Mouse (Mus musculus): ENCODE measurements at regions not wholly inside any gene's neighbourhood (a gene's known extent, or its start where the extent isn't known, plus 50 kb on each side); places are given as distances from the start of the nearest gene placed in this dataset.

GRCm38 (mm10) chr13:71690069-71690817 lies 273.3 kb downstream of the Irx1 start:
- Histone ChIP-seq H3K27ac (ENCODE audit: low read depth) (no peak overlapping the region), H3K27me3 (ENCODE audit: insufficient read depth, low read length) (no peaks in the 10 kb centered on the region), H3K4me3 (ENCODE audit: low read depth, low read length) (no peak overlapping the region), H3K4me2 (ENCODE audit: low read depth, low read length) (no peak overlapping the region), H3K9ac (replicated peaks) (no peak overlapping the region), H3K9me3 (ENCODE audit: low read length) (no peaks in the 10 kb centered on the region), H3K36me3 (replicated peaks; ENCODE audit: insufficient read depth, low read length) (no peaks in the 10 kb centered on the region), H3K4me1 (ENCODE audit: insufficient read depth) (no peaks in the 10 kb centered on the region)
- no peak for ATAC-seq
- WGBS (ENCODE audit: insufficient replicate concordance) = 32% methylated on average over 20 of the region's 20 CpGs
- TF ChIP-seq CTCF (IDR thresholded peaks at IDR 0.05; ENCODE audit: low read depth) (no peak), EP300 (IDR thresholded peaks at IDR 0.05; ENCODE audit: low read depth) (no peak)
- DNase-seq = no peak

GRCm38 (mm10) chr13:71689187-71689586 lies 274.3 kb downstream of the Irx1 start:
- no peak overlapping the region for H3K4me3 ChIP-seq (ENCODE audit: low read depth, low read length)
- ATAC-seq (no peak), DNase-seq (no peak)
- no peak overlapping the region for H3K4me2 ChIP-seq (ENCODE audit: low read depth, low read length)
- 47% methylated on average over 9 of the region's 9 CpGs for WGBS (ENCODE audit: insufficient replicate concordance)
- no peak overlapping the region for H3K27ac ChIP-seq (ENCODE audit: low read depth)
- no peaks in the 10 kb centered on the region for H3K9me3 ChIP-seq (ENCODE audit: low read length)
- H3K9ac ChIP-seq (replicated peaks) = no peak overlapping the region
- H3K4me1 ChIP-seq (ENCODE audit: insufficient read depth) = no peaks in the 10 kb centered on the region
- TF ChIP-seq CTCF (IDR thresholded peaks at IDR 0.05; ENCODE audit: low read depth) = no peak
- TF ChIP-seq EP300 (IDR thresholded peaks at IDR 0.05; ENCODE audit: low read depth) = no peak
- H3K27me3 ChIP-seq (ENCODE audit: insufficient read depth, low read length) = no peaks in the 10 kb centered on the region
- H3K36me3 ChIP-seq (replicated peaks; ENCODE audit: insufficient read depth, low read length) = no peaks in the 10 kb centered on the region

- H3K4me3 ChIP-seq (ENCODE audit: low read depth, low read length) = no peak overlapping the region
- H3K36me3 ChIP-seq (replicated peaks; ENCODE audit: insufficient read depth, low read length) = no peaks in the 10 kb centered on the region
- 75% methylated on average over 10 of the region's 10 CpGs for WGBS (ENCODE audit: insufficient replicate concordance)
- no peak for TF ChIP-seq EP300 (IDR thresholded peaks at IDR 0.05; ENCODE audit: low read depth)
- no peak for TF ChIP-seq CTCF (IDR thresholded peaks at IDR 0.05; ENCODE audit: low read depth)
- no peak overlapping the region for H3K9ac ChIP-seq (replicated peaks)
- no peak overlapping the region for H3K27ac ChIP-seq (ENCODE audit: low read depth)
- no peak overlapping the region for H3K4me2 ChIP-seq (ENCODE audit: low read depth, low read length)
- H3K9me3 ChIP-seq (ENCODE audit: low read length) = no peaks in the 10 kb centered on the region
- no peaks in the 10 kb centered on the region for H3K4me1 ChIP-seq (ENCODE audit: insufficient read depth)
- no peaks in the 10 kb centered on the region for H3K27me3 ChIP-seq (ENCODE audit: insufficient read depth, low read length)
- ATAC-seq = no peak
- no peak for DNase-seq
Measured at GRCm38 (mm10) chr13:71676081-71676624, 287.4 kb downstream of the Irx1 start.

GRCm38 (mm10) chr13:71669956-71670739 lies 293.4 kb downstream of the Irx1 start:
- no peak for ATAC-seq
- no peak overlapping the region for H3K9ac ChIP-seq (replicated peaks)
- H3K4me1 ChIP-seq (ENCODE audit: insufficient read depth) = no peaks in the 10 kb centered on the region
- H3K4me2 ChIP-seq (ENCODE audit: low read depth, low read length) = no peak overlapping the region
- 77% methylated on average over 6 of the region's 6 CpGs for WGBS (ENCODE audit: insufficient replicate concordance)
- H3K27ac ChIP-seq (ENCODE audit: low read depth) = no peak overlapping the region
- no peaks in the 10 kb centered on the region for H3K36me3 ChIP-seq (replicated peaks; ENCODE audit: insufficient read depth, low read length)
- DNase-seq = no peak
- H3K4me3 ChIP-seq (ENCODE audit: low read depth, low read length) = no peak overlapping the region
- no peaks in the 10 kb centered on the region for H3K9me3 ChIP-seq (ENCODE audit: low read length)
- no peak for TF ChIP-seq CTCF (IDR thresholded peaks at IDR 0.05; ENCODE audit: low read depth)
- no peak for TF ChIP-seq EP300 (IDR thresholded peaks at IDR 0.05; ENCODE audit: low read depth)
- no peaks in the 10 kb centered on the region for H3K27me3 ChIP-seq (ENCODE audit: insufficient read depth, low read length)

- no peak for DNase-seq
- no peak for TF ChIP-seq CTCF (IDR thresholded peaks at IDR 0.05; ENCODE audit: low read depth)
- TF ChIP-seq EP300 (IDR thresholded peaks at IDR 0.05; ENCODE audit: low read depth) = no peak
- Histone ChIP-seq H3K27me3 (ENCODE audit: insufficient read depth, low read length) (no peaks in the 10 kb centered on the region), H3K4me1 (ENCODE audit: insufficient read depth) (no peaks in the 10 kb centered on the region), H3K36me3 (replicated peaks; ENCODE audit: insufficient read depth, low read length) (no peaks in the 10 kb centered on the region), H3K4me2 (ENCODE audit: low read depth, low read length) (no peak overlapping the region), H3K9me3 (ENCODE audit: low read length) (no peaks in the 10 kb centered on the region), H3K9ac (replicated peaks) (no peak overlapping the region), H3K27ac (ENCODE audit: low read depth) (no peak overlapping the region), H3K4me3 (ENCODE audit: low read depth, low read length) (no peak overlapping the region)
- WGBS (ENCODE audit: insufficient replicate concordance) = 61% methylated on average over 2 of the region's 2 CpGs
- ATAC-seq = no peak
Measured at GRCm38 (mm10) chr13:71668256-71668655, 295.3 kb downstream of the Irx1 start.

GRCm38 (mm10) chr13:71665221-71665916 lies 298.2 kb downstream of the Irx1 start:
- Histone ChIP-seq H3K36me3 (replicated peaks; ENCODE audit: insufficient read depth, low read length) (no peaks in the 10 kb centered on the region), H3K4me1 (ENCODE audit: insufficient read depth) (no peaks in the 10 kb centered on the region), H3K9ac (replicated peaks) (no peak overlapping the region), H3K27ac (ENCODE audit: low read depth) (no peak overlapping the region), H3K4me3 (ENCODE audit: low read depth, low read length) (no peak overlapping the region), H3K27me3 (ENCODE audit: insufficient read depth, low read length) (no peaks in the 10 kb centered on the region), H3K9me3 (ENCODE audit: low read length) (no peaks in the 10 kb centered on the region), H3K4me2 (ENCODE audit: low read depth, low read length) (no peak overlapping the region)
- WGBS (ENCODE audit: insufficient replicate concordance) = 65% methylated on average over 7 of the region's 7 CpGs
- TF ChIP-seq EP300 (IDR thresholded peaks at IDR 0.05; ENCODE audit: low read depth) = no peak
- TF ChIP-seq CTCF (IDR thresholded peaks at IDR 0.05; ENCODE audit: low read depth) = no peak
- ATAC-seq = no peak
- DNase-seq = no peak

Data from liver, postnatal 0 days (tissue).